ENCODE assay signal across 17 mouse cellular contexts in the genomic region with DNA sequence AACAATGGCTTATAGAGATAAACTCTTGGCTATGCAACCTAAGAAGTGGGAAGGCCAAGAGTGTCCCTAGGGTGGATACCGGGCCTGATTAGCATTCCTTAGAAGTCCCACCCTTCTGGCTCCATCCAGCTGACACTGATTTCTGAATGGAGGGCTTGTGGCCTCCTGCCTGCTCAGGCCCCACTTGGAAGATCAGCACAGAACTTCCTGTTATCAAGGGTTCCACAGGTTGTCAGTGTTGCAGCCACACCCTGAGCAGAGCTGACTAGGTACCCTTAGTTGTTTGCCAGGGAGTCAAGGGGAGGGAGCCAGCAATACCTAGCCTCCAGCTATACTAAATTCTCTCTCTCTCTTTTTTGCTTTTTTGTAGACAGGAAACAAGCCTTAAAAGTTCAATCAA.
A peak's percentile ranks its signal among the peaks of the same experiment; 100 is the strongest.
DNase-seq lines count a peak whose midpoint lies in the region; ATAC-seq and TF ChIP-seq lines count a peak whose summit lies in the region.
"Had no signal": no experiment of that assay in that cellular context is flagged by ENCODE, and none has a peak within 500 bp of the region (broad histone marks: within the 10 kb centered on the region; RNA-seq: fewer than 3 reads in every experiment).

No protein-coding gene starts in this region.

- H3K27ac ChIP-seq in limb, embryonic 14.5 days (replicated peaks; ENCODE audit: low read depth, low read length): no peak overlapping the region
- no peak overlapping the region for H3K27ac ChIP-seq in limb, embryonic 10.5 days
- H3K27ac ChIP-seq: kidney, embryonic 15.5 days; limb, embryonic 12.5 days had no signal

- no peak for TF ChIP-seq POLR2A in limb, embryonic 14.5 days (IDR thresholded peaks at IDR 0.05; ENCODE audit: borderline replicate concordance, extremely low read depth, insufficient read depth, insufficient read length)

- WGBS in limb, embryonic 14.5 days: 0% methylated on average over 1 of the region's 1 CpGs
- 13% methylated on average over 1 of the region's 1 CpGs for WGBS in limb, embryonic 10.5 days

- no peaks in the 10 kb centered on the region for H3K9me3 ChIP-seq in limb, embryonic 14.5 days (ENCODE audit: control insufficient read depth, low read length)
- H3K9me3 ChIP-seq in limb, embryonic 10.5 days (replicated peaks): no peaks in the 10 kb centered on the region
- H3K9me3 ChIP-seq: kidney, embryonic 15.5 days; limb, embryonic 12.5 days; megakaryocyte, embryonic 14.5 days had no signal

- no peaks in the 10 kb centered on the region for H3K27me3 ChIP-seq in limb, embryonic 14.5 days (ENCODE audit: control insufficient read depth, insufficient read depth, low read length)
- H3K27me3 ChIP-seq in limb, embryonic 10.5 days (ENCODE audit: low read depth, poor library complexity, severe bottlenecking): peaks cover 9% of the 10 kb centered on the region

- no peak for ATAC-seq in limb, embryonic 14.5 days (ENCODE audit: low FRiP score, low read depth)
- peak; percentile 27 for ATAC-seq in inflammation-experienced regulatory T-cells, adult 6 months

- no peak overlapping the region for H3K4me3 ChIP-seq in limb, embryonic 14.5 days (replicated peaks; ENCODE audit: low read length)
- H3K4me3 ChIP-seq in limb, embryonic 10.5 days: no peak overlapping the region
- H3K4me3 ChIP-seq: erythroblast, embryonic 14.5 days; kidney, embryonic 15.5 days; limb, embryonic 12.5 days; megakaryocyte, embryonic 14.5 days; myocyte had no signal

- peak; percentile 20 for DNase-seq in limb, embryonic 14.5 days (ENCODE audit: low spot score)
- no peak for DNase-seq in limb, embryonic 10.5 days (ENCODE audit: low spot score)
- peak; percentile 51 for DNase-seq in R1 (ENCODE audit: low read depth, low spot score)
- peak; percentile 35 to 56 for DNase-seq in thymus, postnatal 36 days
- DNase-seq in frontal cortex, postnatal 25 days (ENCODE audit: low spot score in 2 of 2): no peak
- DNase-seq in cerebellum, postnatal 10 days: no peak
- DNase-seq: adrenal gland, adult 2 months; cerebellum, postnatal 25 days; layer of hippocampus, adult 9-11 months; lung, embryonic 14.5 days; spleen, adult 18-20 months had no signal

- H3K4me1 ChIP-seq in limb, embryonic 14.5 days (ENCODE audit: control insufficient read depth, insufficient read depth, low read length): peaks cover 8% of the 10 kb centered on the region; the same call in 1 of the 2 replicates
- peaks cover 8% of the 10 kb centered on the region; the same call in 1 of the 2 replicates for H3K4me1 ChIP-seq in limb, embryonic 10.5 days

- no peaks in the 10 kb centered on the region for H3K36me3 ChIP-seq in limb, embryonic 14.5 days (ENCODE audit: control insufficient read depth, insufficient read depth, low read length)
- H3K36me3 ChIP-seq in limb, embryonic 10.5 days: no peaks in the 10 kb centered on the region
- H3K36me3 ChIP-seq: kidney, embryonic 15.5 days; limb, embryonic 12.5 days had no signal

- no peak overlapping the region for H3K9ac ChIP-seq in limb, embryonic 14.5 days (ENCODE audit: low read depth, low read length, severe bottlenecking)
- H3K9ac ChIP-seq: kidney, embryonic 15.5 days; limb, embryonic 12.5 days; lung, embryonic 14.5 days had no signal

- no peak overlapping the region for H3K4me2 ChIP-seq in limb, embryonic 14.5 days (replicated peaks; ENCODE audit: low read depth, low read length, severe bottlenecking)
- H3K4me2 ChIP-seq: kidney, embryonic 15.5 days; limb, embryonic 12.5 days; lung, embryonic 14.5 days had no signal

Comparison
In these comparisons a context has a peak if more than half of its experiments do, and no peak if none do; other contexts are left out.
1. DNase-seq: peak in limb, embryonic 14.5 days (single experiment), R1 (single experiment) and thymus, postnatal 36 days (2 of 2); none in limb, embryonic 10.5 days (single experiment), frontal cortex, postnatal 25 days (0 of 2) and cerebellum, postnatal 10 days (0 of 2).